Mouse (Mus musculus) left cerebral cortex, adult 8-10 months (tissue): Measurements from ENCODE around the gene Nim1k. TPM values are rescaled to one million over a fixed set of nuclear protein-coding genes. Genes with fewer than 3 reads are reported as not detected.

Experiments used
- DNase-seq, 2 experiments: peaks; one replicate each; pipeline ENCODE4 v3.0.0; 2022; ENCODE audit warnings: low spot score in 2 of 2
- total RNA-seq, 4 experiments: library from RNA; stranded (reverse); gene quantifications; 2 replicates each; pipeline ENCODE4 v1.2.4; 2022

Gene Nim1k
- 10 to 100 TPM; 13.8 to 19.8 (median 14.5) TPM for total RNA-seq

GRCm38 (mm10) chr13:119755681-119756471, at the start of gene Nim1k:
Nim1k (minus strand) TSS chr13:119755882.
- peak; percentile 72 to 86 for DNase-seq

GRCm38 (mm10) chr13:119797656-119798055, 42.0 kb upstream of the Nim1k start:
- no peak for DNase-seq

GRCm38 (mm10) chr13:119792791-119793404, 37.2 kb upstream of the Nim1k start:
- no peak for DNase-seq

GRCm38 (mm10) chr13:119791580-119792135, 36.0 kb upstream of the Nim1k start:
- no peak for DNase-seq

- peak; percentile 66 to 93 for DNase-seq
Measured at GRCm38 (mm10) chr13:119790761-119791579, 35.3 kb upstream of the Nim1k start, which contains the start of gene Zfp131. Zfp131 (minus strand) TSS chr13:119790889.

GRCm38 (mm10) chr13:119789851-119790717, 34.4 kb upstream of the Nim1k start:
- peak; percentile 40 to 47 for DNase-seq

GRCm38 (mm10) chr13:119783581-119783980, 27.9 kb upstream of the Nim1k start:
- no peak for DNase-seq

- no peak for DNase-seq
Measured at GRCm38 (mm10) chr13:119768541-119768940, 12.9 kb upstream of the Nim1k start.

- DNase-seq = no peak
Measured at GRCm38 (mm10) chr13:119766480-119766879, 10.8 kb upstream of the Nim1k start.

GRCm38 (mm10) chr13:119756831-119757230, 1.1 kb upstream of the Nim1k start:
- DNase-seq = no peak

GRCm38 (mm10) chr13:119755141-119755547, 538 bp downstream of the Nim1k start:
- peak; percentile 27 to 38 for DNase-seq

- peak in 1 of 2 experiments; percentile 9 for DNase-seq
Measured at GRCm38 (mm10) chr13:119754635-119755020, 1.1 kb downstream of the Nim1k start.

- DNase-seq = peak in 1 of 2 experiments; percentile 49
Measured at GRCm38 (mm10) chr13:119753859-119754634, 1.6 kb downstream of the Nim1k start.

- DNase-seq = no peak
Measured at GRCm38 (mm10) chr13:119746930-119747329, 8.8 kb downstream of the Nim1k start.

GRCm38 (mm10) chr13:119743470-119743869, 12.2 kb downstream of the Nim1k start:
- DNase-seq = no peak

GRCm38 (mm10) chr13:119742711-119743415, 12.8 kb downstream of the Nim1k start:
- no peak for DNase-seq

GRCm38 (mm10) chr13:119741390-119742237, 14.1 kb downstream of the Nim1k start:
- no peak for DNase-seq

- DNase-seq = no peak
Measured at GRCm38 (mm10) chr13:119731448-119731847, 24.2 kb downstream of the Nim1k start.
